17 mouse cellular contexts compared by ENCODE assay signal in genomic region chr2:117440801-117441281, GRCm38 (mm10).
DNase-seq lines count a peak whose midpoint lies in the region; ATAC-seq and TF ChIP-seq lines count a peak whose summit lies in the region.
"Had no signal": no experiment of that assay in that cellular context is flagged by ENCODE, and none has a peak within 500 bp of the region (broad histone marks: within the 10 kb centered on the region; RNA-seq: fewer than 3 reads in every experiment).

No protein-coding gene starts in this region.

- no peaks in the 10 kb centered on the region for H3K4me1 ChIP-seq in kidney, adult 2 months (ENCODE audit: control insufficient read depth, insufficient read depth, low read length)
- H3K4me1 ChIP-seq: liver, embryonic 12.5 days; midbrain, embryonic 13.5 days had no signal

- no peak for TF ChIP-seq POLR2A in kidney, adult 2 months (IDR thresholded peaks at IDR 0.05; ENCODE audit: low read depth, low read length)

- H3K27me3 ChIP-seq in kidney, adult 2 months (replicated peaks; ENCODE audit: control insufficient read depth, insufficient read depth, low read length), result no peaks in the 10 kb centered on the region
- H3K27me3 ChIP-seq: heart, embryonic 15.5 days; liver, embryonic 12.5 days; midbrain, embryonic 13.5 days had no signal

- peak; percentile 55 for ATAC-seq in CD4-positive, CD25-positive, alpha-beta regulatory T cell, adult 4 months
- ATAC-seq: hindbrain, postnatal 0 days; liver, embryonic 12.5 days; midbrain, embryonic 13.5 days had no signal

- no peak overlapping the region for H3K27ac ChIP-seq in kidney, adult 2 months (ENCODE audit: insufficient read depth, low read depth, low read length)
- H3K27ac ChIP-seq: gastrocnemius, adult 2 months; heart, embryonic 15.5 days; hindbrain, postnatal 0 days; left cerebral cortex, adult 2 months; liver, embryonic 12.5 days; macrophage; midbrain, embryonic 13.5 days had no signal

- H3K36me3 ChIP-seq in kidney, adult 2 months (ENCODE audit: control insufficient read depth, insufficient read depth, low read length), result no peaks in the 10 kb centered on the region
- H3K36me3 ChIP-seq: heart, embryonic 15.5 days; liver, embryonic 12.5 days; midbrain, embryonic 13.5 days had no signal

- TF ChIP-seq CTCF in kidney, adult 2 months (conservative IDR thresholded peaks at IDR 0.05; ENCODE audit: insufficient read depth, insufficient read length, low read depth, low read length), result no peak

- no peak overlapping the region for H3K4me3 ChIP-seq in kidney, adult 2 months (ENCODE audit: insufficient read depth, low read depth, low read length)
- H3K4me3 ChIP-seq: erythroblast, embryonic 14.5 days; gastrocnemius, adult 2 months; heart, embryonic 15.5 days; left cerebral cortex, adult 2 months; liver, embryonic 12.5 days; midbrain, embryonic 13.5 days had no signal

- DNase-seq in CD4-positive helper T cell, adult 2 months (ENCODE audit: low read depth, low spot score), result peak; percentile 69
- DNase-seq in adrenal gland, postnatal 25 days, result peak; percentile 18
- DNase-seq in thymus, postnatal 10 days (ENCODE audit: low spot score in 2 of 2), result peak; percentile 62 to 67
- no peak for DNase-seq in testis, postnatal 10 days (ENCODE audit: low spot score)
- no peak for DNase-seq in kidney, adult 2 months
- no peak for DNase-seq in c-Kit-positive CD71-positive TER-119-positive erythroid progenitor cells, embryonic 14.5 days (ENCODE audit: low spot score)
- DNase-seq: cerebellum, adult 11-12 months; gastrocnemius, adult 2 months; lung, embryonic 14.5 days had no signal

- WGBS in kidney, adult 2 months, result 68% methylated on average over 7 of the region's 7 CpGs

Comparison
In these comparisons a context has a peak if more than half of its experiments do, and no peak if none do; other contexts are left out.
1. DNase-seq: peak in CD4-positive helper T cell, adult 2 months (single experiment), adrenal gland, postnatal 25 days (single experiment) and thymus, postnatal 10 days (2 of 2); none in testis, postnatal 10 days (single experiment), kidney, adult 2 months (single experiment) and c-Kit-positive CD71-positive TER-119-positive erythroid progenitor cells, embryonic 14.5 days (single experiment).